Mouse (Mus musculus) cerebellum, adult 2 months (tissue): ENCODE results near the gene Pik3r4. TPM values are rescaled to one million over a fixed set of nuclear protein-coding genes. Genes with fewer than 3 reads are reported as not detected.

ENCODE experiments used
- DNase-seq, 2 experiments: peaks; one replicate each; pipeline ENCODE4 v3.0.0; 2021
- H3K27ac ChIP-seq: fragments of 200-500 bp; 2 replicates; pipeline ENCODE4 v1.5.1; 2012; ENCODE audit warnings: low read length, control low read depth, inconsistent platforms; ENCODE audit not compliant: insufficient read depth
- H3K27me3 ChIP-seq: fragments of 200-500 bp; 2 replicates; pipeline ENCODE4 v1.6.1; 2012; ENCODE audit warnings: inconsistent platforms, mild to moderate bottlenecking, low read length, moderate library complexity; ENCODE audit not compliant: control insufficient read depth, insufficient read depth
- H3K4me1 ChIP-seq: fragments of 200-500 bp; 2 replicates; pipeline ENCODE4 v1.6.1; 2011; ENCODE audit warnings: low read length; ENCODE audit not compliant: control insufficient read depth, insufficient read depth
- H3K4me3 ChIP-seq: fragments of 200-500 bp; replicated peaks from 2 replicates; pipeline ENCODE3; 2011; ENCODE audit warnings: mild to moderate bottlenecking, low read depth, low read length, control low read depth; ENCODE audit not compliant: insufficient read depth
- POLR2A ChIP-seq: fragments of 200-500 bp; IDR thresholded peaks from 2 replicates; pipeline ENCODE4 v1.6.1; 2011; ENCODE audit warnings: low read length, control low read depth, borderline replicate concordance; ENCODE audit not compliant: insufficient read depth
- WGBS: fragments of 180-500 bp; shearing (Covaris S2); methylation state at CpG from one replicate; pipeline ENCODE4 v1.1.7; 2018; 5-methylcytosine and 5-hydroxymethylcytosine counted together
- polyA plus RNA-seq: library from polyadenylated mRNA; depleted of rRNA; stranded (reverse); fragments of >200 nt; gene quantifications from 2 replicates; pipeline ENCODE4 v1.2.3, GENCODE M21; 2012; rRNA removed

Pik3r4 gene
- polyA plus RNA-seq, 1 experiment, result 24.8 TPM

DNA sequence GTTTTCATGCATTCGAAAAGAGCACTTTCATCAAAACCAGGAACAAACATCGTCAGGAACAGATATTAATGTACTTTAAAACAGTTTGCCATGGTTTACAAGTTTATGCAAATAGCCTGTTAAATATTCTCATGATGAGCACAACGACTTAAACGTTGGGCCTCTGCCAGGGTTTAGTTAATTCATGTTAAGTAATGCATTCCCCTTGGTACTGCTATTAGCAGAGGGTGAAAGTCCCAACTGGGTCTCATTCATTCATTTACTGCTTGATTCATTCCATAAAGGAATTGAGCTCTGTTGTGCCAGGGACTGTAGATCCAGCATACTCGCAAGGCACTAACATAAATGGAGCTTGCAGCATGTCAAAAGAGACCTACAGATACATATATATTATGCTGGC, 92.4 kb downstream of the Pik3r4 start:
- DNase-seq, result no peak
- H3K4me3 ChIP-seq, result no peak overlapping the region
- no peaks in the 10 kb centered on the region for H3K27me3 ChIP-seq
- WGBS, result 44% methylated on average over 5 of the region's 5 CpGs
- TF ChIP-seq POLR2A, result no peak
- no peaks in the 10 kb centered on the region for H3K4me1 ChIP-seq
- H3K27ac ChIP-seq, result no peak overlapping the region

Other genes starting within 250 kb of the Pik3r4 start
- gene Aste1, start 247.6 kb upstream of the Pik3r4 start, polyA plus RNA-seq, result 5.9 and 6.5 TPM in 2 replicates
- gene Nek11, start 247.5 kb upstream of the Pik3r4 start, polyA plus RNA-seq, result 0.51 and 0.76 TPM in 2 replicates
- gene Atp2c1, start 115.7 kb upstream of the Pik3r4 start, polyA plus RNA-seq, result 108 and 110 TPM in 2 replicates
- gene Col6a6, start 185.2 kb downstream of the Pik3r4 start, polyA plus RNA-seq, result 0.11 TPM in 2 replicates